Mouse (Mus musculus) forebrain, embryonic 16.5 days (tissue): ENCODE results near the gene Ccne1. TPM values are rescaled to one million over a fixed set of nuclear protein-coding genes. Genes with fewer than 3 reads are reported as not detected.
A peak's percentile ranks its signal among the peaks of the same experiment; 100 is the strongest.

ENCODE experiments used
- ATAC-seq: fragments of 200-750 bp; cut with Nextera tagmentation; 2 replicates; pipeline ENCODE4 v1.8.0; 2017; ENCODE audit warnings: mild to moderate bottlenecking, moderate library complexity
- H3K27ac ChIP-seq: fragments of 300-500 bp; sonication (generic); 2 replicates; pipeline ENCODE4 v1.5.1; 2014; ENCODE audit warnings: low read length, control low read depth
- H3K27me3 ChIP-seq: fragments of 300-500 bp; sonication (generic); replicated peaks from 2 replicates; pipeline ENCODE4 v1.6.1; 2014; ENCODE audit warnings: low read length; ENCODE audit not compliant: control insufficient read depth, insufficient read depth
- H3K36me3 ChIP-seq: fragments of 300-500 bp; sonication (generic); 2 replicates; pipeline ENCODE4 v1.6.1; 2014; ENCODE audit not compliant: control insufficient read depth, insufficient read depth
- H3K4me1 ChIP-seq: fragments of 300-500 bp; sonication (generic); replicated peaks from 2 replicates; pipeline ENCODE4 v1.6.1; 2014; ENCODE audit warnings: low read length; ENCODE audit not compliant: control insufficient read depth, insufficient read depth
- H3K4me2 ChIP-seq: fragments of 300-500 bp; sonication (generic); 2 replicates; pipeline ENCODE4 v1.6.1; 2014; ENCODE audit warnings: mild to moderate bottlenecking, low read length, control low read depth
- H3K4me3 ChIP-seq: fragments of 300-500 bp; sonication (generic); replicated peaks from 2 replicates; pipeline ENCODE4 v1.5.1; 2014; ENCODE audit warnings: mild to moderate bottlenecking, low read length, control low read depth
- H3K9ac ChIP-seq: fragments of 300-500 bp; sonication (generic); replicated peaks from 2 replicates; pipeline ENCODE4 v1.6.1; 2014; ENCODE audit warnings: low read depth, low read length, control low read depth
- H3K9me3 ChIP-seq: fragments of 300-500 bp; sonication (generic); 2 replicates; pipeline ENCODE4 v1.6.1; 2016; ENCODE audit warnings: low read length; ENCODE audit not compliant: control insufficient read depth
- WGBS: fragments of 180-500 bp; shearing (Covaris S2); extraction: QIAGEN DNeasy Blood & Tissue Kit; methylation state at CpG from one replicate; pipeline ENCODE4 v1.1.7; 2014; 5-methylcytosine and 5-hydroxymethylcytosine counted together
- polyA plus RNA-seq: library from polyadenylated mRNA; unstranded; fragments of >200 nt; fragmentation: Nextera tagmentation; extraction: Ambion mirVana; gene quantifications from 2 replicates; pipeline ENCODE4 v1.2.1, GENCODE M21; 2015

Ccne1 gene
- polyA plus RNA-seq, 1 experiment from 2014 or later = 14.3 TPM

GRCm38 (mm10) chr7:38071065-38071464, 36.3 kb downstream of the Ccne1 start:
- 80% methylated on average over 5 of the region's 5 CpGs for WGBS
- H3K9me3 ChIP-seq = no peaks in the 10 kb centered on the region
- peaks cover 12% of the 10 kb centered on the region for H3K4me1 ChIP-seq
- H3K4me3 ChIP-seq = no peak overlapping the region
- no peak overlapping the region for H3K9ac ChIP-seq
- H3K4me2 ChIP-seq = no peak overlapping the region
- no peak for ATAC-seq
- no peaks in the 10 kb centered on the region for H3K36me3 ChIP-seq
- peaks cover 2% of the 10 kb centered on the region; the same call in 1 of the 2 replicates for H3K27me3 ChIP-seq
- no peak overlapping the region for H3K27ac ChIP-seq

DNA sequence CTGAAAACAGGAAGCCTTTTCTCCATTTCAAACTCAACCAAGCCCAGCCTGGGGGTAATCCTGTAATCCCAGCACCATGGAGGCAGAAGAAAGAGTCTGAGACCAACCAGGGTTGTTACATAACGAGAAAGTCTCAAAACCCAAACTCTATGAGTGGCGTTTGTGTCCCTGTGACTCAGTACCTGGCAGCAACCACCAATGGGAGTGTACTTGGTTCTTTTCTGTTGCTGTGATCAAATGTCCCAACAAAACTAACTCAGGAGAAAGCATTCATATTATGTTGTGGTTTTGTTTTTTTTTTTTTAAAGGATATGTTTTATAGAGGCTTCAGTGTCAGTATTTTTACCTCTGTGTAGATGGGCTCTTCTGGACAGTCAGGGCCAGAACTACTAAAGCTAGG, 36.7 kb downstream of the Ccne1 start:
- 36% methylated on average over 2 of the region's 2 CpGs for WGBS
- H3K9ac ChIP-seq = no peak overlapping the region

GRCm38 (mm10) chr7:38064431-38064830, 42.9 kb downstream of the Ccne1 start:
- Histone ChIP-seq H3K36me3 (no peaks in the 10 kb centered on the region), H3K27ac (no peak overlapping the region), H3K4me3 (no peak overlapping the region), H3K27me3 (no peaks in the 10 kb centered on the region), H3K4me1 (0 out of 2 replicates have a peak, but pooled peaks cover 6% of the 10 kb centered on the region), H3K9me3 (no peaks in the 10 kb centered on the region), H3K9ac (no peak overlapping the region), H3K4me2 (no peak overlapping the region)
- WGBS = 54% methylated on average over 4 of the region's 4 CpGs
- no peak for ATAC-seq

More for the DNA sequence above, 36.7 kb downstream of the Ccne1 start:
- H3K4me2 ChIP-seq = no peak overlapping the region
- no peaks in the 10 kb centered on the region for H3K9me3 ChIP-seq
- ATAC-seq = no peak
- H3K36me3 ChIP-seq = no peaks in the 10 kb centered on the region
- no peak overlapping the region for H3K4me3 ChIP-seq
- H3K27ac ChIP-seq = no peak overlapping the region
- H3K27me3 ChIP-seq = peaks cover 2% of the 10 kb centered on the region; the same call in 1 of the 2 replicates
- H3K4me1 ChIP-seq = peaks cover 12% of the 10 kb centered on the region

GRCm38 (mm10) chr7:38061060-38061970, 46.0 kb downstream of the Ccne1 start:
- 1% methylated on average over 57 of the region's 57 CpGs for WGBS
- H3K4me2 ChIP-seq = peak overlapping the region; percentile 86
- H3K27ac ChIP-seq = no peak overlapping the region

GRCm38 (mm10) chr7:38059636-38060330, 47.6 kb downstream of the Ccne1 start:
- Histone ChIP-seq H3K27ac (no peak overlapping the region), H3K9me3 (no peaks in the 10 kb centered on the region), H3K4me3 (no peak overlapping the region), H3K9ac (no peak overlapping the region), H3K27me3 (no peaks in the 10 kb centered on the region), H3K4me2 (no peak overlapping the region), H3K4me1 (0 out of 2 replicates have a peak, but pooled peaks cover 6% of the 10 kb centered on the region), H3K36me3 (no peaks in the 10 kb centered on the region)
- no peak for ATAC-seq
- WGBS = 79% methylated on average over 8 of the region's 8 CpGs

More at GRCm38 (mm10) chr7:38061060-38061970, 46.0 kb downstream of the Ccne1 start:
- peak overlapping the region; percentile 78 for H3K9ac ChIP-seq
- H3K27me3 ChIP-seq = no peaks in the 10 kb centered on the region
- peak; percentile 93 for ATAC-seq
- peak overlapping the region; percentile 72 for H3K4me3 ChIP-seq
- no peaks in the 10 kb centered on the region for H3K9me3 ChIP-seq
- H3K4me1 ChIP-seq = 0 out of 2 replicates have a peak, but pooled peaks cover 6% of the 10 kb centered on the region
- H3K36me3 ChIP-seq = no peaks in the 10 kb centered on the region

GRCm38 (mm10) chr7:38059096-38059495, 48.2 kb downstream of the Ccne1 start:
- 66% methylated on average over 7 of the region's 7 CpGs for WGBS
- no peak overlapping the region for H3K27ac ChIP-seq
- no peak overlapping the region for H3K9ac ChIP-seq
- H3K4me1 ChIP-seq = 0 out of 2 replicates have a peak, but pooled peaks cover 6% of the 10 kb centered on the region
- H3K4me2 ChIP-seq = no peak overlapping the region
- ATAC-seq = no peak
- H3K27me3 ChIP-seq = no peaks in the 10 kb centered on the region
- H3K4me3 ChIP-seq = no peak overlapping the region
- H3K36me3 ChIP-seq = no peaks in the 10 kb centered on the region
- no peaks in the 10 kb centered on the region for H3K9me3 ChIP-seq

GRCm38 (mm10) chr7:38055996-38056395, 51.3 kb downstream of the Ccne1 start:
- no peak for ATAC-seq
- Histone ChIP-seq H3K9ac (no peak overlapping the region), H3K36me3 (no peaks in the 10 kb centered on the region), H3K27me3 (no peaks in the 10 kb centered on the region), H3K27ac (no peak overlapping the region), H3K4me2 (no peak overlapping the region), H3K9me3 (no peaks in the 10 kb centered on the region), H3K4me1 (0 out of 2 replicates have a peak, but pooled peaks cover 2% of the 10 kb centered on the region), H3K4me3 (no peak overlapping the region)
- 82% methylated on average over 2 of the region's 2 CpGs for whole genome bisulfite sequencing

DNA sequence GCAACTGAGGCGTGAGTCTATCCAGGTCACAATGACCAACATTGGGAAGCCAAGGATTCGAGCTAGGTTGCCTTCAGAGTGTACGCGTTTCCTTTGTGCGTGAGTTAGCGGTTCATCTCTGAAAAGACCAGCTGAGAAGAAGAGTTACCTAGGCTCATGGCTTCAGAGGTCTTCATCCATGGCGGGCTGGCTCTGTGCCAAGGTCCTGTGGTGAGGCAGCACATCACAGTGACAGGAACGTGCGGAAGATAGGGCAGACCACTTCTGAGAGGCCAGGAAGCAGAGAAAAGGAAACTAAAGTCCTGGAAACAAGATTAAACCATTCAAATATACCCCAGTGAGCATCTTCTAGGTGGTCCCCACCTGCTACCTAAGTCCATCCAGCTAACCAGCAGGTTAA, 53.1 kb downstream of the Ccne1 start:
- Histone ChIP-seq H3K4me2 (no peak overlapping the region), H3K4me1 (no peaks in the 10 kb centered on the region), H3K9me3 (no peaks in the 10 kb centered on the region), H3K4me3 (no peak overlapping the region), H3K27me3 (no peaks in the 10 kb centered on the region), H3K9ac (no peak overlapping the region), H3K27ac (no peak overlapping the region), H3K36me3 (no peaks in the 10 kb centered on the region)
- WGBS = 83% methylated on average over 9 of the region's 9 CpGs
- ATAC-seq = no peak
